Mouse (Mus musculus) layer of hippocampus, adult 9-10 months (tissue): ENCODE results near the gene Asb11.
A peak's percentile ranks its signal among the peaks of the same experiment; 100 is the strongest.

Experiments
- DNase-seq: peaks from one replicate; pipeline ENCODE4 v3.0.0; 2022; ENCODE audit warnings: low spot score

Gene Asb11

DNA sequence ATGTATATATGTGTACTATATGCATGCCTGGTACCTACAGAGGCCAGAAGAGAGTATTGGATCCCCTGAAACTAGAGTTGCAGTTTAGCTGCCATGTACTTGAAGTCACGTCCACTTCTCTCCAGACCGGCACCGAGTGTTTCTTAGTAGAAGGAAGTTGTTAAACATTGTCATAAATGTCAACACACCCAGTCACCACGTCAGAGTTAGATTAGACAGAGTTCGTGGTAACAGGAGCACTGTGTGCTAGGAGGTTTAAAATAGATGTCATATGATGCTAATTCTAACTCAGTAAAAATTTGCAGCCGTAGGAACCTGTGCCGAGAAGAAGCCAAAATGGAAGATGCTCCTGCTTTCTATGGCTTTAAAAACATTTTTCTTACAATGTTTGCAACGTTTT lies at the start of gene Asb11:
Asb11 (plus strand) TSS at position 286 of the 400 bp plus-strand sequence.
- no peak for DNase-seq

DNA sequence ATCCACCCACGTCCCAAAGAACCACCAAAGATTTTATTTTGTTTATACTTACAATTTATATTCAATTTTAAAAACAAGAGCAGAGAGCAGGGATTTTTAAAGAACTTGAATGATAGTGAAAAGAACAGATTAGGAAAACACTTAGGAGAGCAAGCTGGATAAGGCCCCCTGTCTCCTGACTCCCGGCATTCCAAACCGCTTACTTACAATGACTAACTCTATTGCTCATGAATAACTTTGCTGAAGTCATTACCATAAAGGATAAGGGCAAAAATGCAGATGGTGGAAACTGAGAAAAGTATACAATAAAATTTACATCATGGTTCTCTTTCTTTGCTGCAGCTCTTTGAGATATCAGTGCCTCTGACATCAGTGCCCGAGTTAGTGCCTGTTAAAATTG lies 42.7 kb upstream of the Asb11 start:
- DNase-seq = no peak

DNA sequence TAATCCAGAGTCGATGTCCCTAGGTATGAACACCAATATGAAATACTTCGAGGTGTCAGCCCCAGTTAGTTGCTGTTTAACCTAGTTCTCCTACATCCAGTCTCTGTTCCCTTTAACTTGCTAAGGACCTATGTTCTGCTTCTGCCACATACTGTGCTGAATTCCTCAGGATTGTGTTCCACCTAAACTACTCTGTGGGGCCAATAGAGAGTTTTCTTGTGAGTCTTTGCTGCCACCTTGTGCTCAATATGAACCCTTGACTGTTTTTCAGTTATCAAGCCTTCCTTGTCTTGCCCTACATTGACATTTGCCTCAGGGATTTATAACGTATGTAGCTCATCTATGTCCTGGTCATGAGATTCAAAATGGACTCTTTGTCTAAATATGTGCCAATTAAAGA lies 38.3 kb upstream of the Asb11 start:
- no peak for DNase-seq

DNA sequence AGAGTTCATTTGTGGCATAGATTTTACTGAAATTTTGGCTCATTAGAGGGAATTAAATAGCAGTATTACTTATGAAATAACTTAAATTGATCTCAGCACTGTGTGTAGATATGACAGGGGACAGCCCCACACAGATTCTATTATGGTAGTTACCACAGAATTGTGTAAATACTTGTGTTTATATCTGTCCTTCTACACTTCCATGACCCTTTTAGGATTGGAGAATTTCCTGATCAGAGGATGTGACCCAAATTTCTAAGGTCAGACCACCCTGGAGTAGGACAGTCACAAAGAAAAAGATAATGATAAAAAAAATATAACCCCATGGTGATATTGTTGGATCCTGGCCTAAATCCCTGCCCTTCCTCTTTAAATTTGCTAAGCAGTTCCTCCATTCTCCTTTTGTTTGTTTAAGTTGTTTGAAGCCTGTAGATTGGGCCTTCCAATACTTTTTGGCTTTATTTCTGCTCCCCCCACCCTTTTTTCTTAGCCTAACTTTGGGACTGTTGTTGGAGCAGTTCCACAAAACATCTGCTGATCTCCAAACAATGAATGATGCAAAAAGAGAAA lies 31.6 kb upstream of the Asb11 start:
- no peak for DNase-seq

DNA sequence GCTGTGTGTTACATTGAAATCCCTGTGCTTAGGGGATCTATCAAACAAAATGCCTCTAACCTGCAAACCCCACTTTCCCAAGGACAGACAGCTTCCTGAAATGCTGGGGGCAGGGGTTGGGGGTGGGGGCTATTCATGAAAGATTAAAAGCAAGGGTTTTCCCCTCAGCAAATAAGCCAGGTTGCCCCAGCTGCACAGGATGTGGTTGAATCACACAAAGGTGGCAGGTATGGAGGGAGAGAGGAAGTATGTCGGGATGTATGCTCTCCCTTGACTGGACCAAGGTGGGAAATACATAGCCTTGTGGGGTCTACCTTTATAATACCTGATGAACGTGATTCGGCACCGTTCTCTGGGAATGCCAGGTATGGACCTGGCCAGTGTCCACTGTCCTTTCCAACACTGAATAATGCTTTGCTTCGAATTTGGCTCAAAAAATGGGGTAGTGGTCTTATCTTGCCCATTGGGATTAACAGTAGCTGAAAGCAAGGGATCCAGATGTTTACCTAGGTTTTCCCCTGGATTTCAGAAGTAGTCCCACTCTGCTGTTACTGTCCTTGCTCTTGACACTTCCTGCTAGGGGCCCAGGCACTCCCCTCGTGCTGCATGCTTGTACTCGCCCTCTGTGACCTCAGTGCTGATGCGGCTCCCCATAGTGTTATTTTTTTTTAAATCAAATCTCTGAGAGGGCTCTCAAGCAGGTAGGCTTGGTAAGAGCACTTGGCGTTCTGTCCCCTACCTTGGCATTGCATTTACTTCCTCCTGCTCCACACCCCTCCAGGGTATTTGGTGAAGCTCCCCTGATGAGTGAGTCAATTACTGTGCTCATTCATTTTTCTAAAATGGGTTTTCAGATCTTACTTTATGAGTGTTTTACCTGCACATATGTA lies 30.4 kb upstream of the Asb11 start:
- no peak for DNase-seq

DNA sequence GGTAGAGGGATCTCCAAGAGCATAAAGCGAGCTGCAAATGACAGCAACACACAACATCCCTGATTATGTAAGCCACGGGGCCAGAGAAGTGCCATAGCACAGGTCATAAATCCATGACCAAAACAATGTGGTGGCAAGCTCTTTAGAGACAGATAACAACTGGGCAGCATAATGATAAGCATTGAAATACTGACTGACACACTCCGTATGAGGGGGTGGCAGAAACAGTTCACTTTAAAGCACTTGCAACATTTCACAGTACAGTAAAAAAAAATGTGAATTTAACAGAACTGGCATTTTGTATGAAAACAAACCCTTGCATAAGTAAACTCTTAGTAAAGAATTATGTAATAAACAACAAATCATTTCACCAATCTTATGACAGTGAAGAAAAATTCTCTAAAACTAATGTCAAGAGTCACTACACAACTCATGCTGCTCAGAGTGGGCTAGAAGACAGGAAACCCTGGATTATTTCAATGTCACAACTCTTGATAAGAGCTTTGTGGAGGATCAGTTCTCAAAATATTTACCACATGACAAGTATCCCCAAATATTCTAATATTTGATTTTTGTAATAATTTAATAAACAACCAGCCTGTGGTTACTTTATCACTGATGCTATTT lies 28.4 kb upstream of the Asb11 start:
- DNase-seq = no peak

DNA sequence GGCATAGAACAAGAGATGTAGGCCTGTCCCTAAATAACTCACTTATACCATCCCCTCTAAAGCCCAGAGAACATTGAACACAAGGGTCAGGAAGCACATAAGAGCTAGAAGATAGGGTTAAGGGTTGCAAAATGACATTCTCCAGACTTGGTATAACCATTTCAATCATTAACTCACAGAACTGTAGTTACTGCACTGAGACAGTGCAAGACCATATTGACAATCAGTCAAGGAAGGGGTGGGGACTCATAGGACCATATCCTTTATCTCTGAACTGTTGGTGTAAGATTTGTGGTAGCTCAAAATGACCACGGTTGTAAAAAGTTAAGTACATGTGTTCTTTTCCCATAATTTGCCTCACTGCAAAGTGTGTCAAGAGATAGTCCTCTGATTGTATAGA lies 26.2 kb upstream of the Asb11 start:
- DNase-seq = no peak

DNA sequence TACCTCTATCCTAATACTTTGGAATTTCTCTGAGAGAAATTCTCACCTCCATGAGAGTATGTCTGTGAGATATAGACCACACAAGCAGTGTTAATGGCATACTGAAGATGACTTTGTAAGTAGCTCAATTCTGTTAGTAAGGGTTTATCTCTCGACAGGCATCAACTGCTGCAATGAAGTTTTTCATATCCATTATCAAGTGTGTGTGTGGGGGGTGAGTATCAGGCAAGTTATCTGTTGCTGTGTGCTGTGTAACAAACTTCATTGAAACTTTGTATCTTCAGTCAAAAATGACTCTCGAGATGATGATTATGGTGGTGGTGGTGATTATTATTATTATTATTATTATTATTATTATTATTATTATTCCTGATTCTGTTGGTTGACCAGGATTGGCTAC lies 20.0 kb upstream of the Asb11 start:
- DNase-seq = no peak

DNA sequence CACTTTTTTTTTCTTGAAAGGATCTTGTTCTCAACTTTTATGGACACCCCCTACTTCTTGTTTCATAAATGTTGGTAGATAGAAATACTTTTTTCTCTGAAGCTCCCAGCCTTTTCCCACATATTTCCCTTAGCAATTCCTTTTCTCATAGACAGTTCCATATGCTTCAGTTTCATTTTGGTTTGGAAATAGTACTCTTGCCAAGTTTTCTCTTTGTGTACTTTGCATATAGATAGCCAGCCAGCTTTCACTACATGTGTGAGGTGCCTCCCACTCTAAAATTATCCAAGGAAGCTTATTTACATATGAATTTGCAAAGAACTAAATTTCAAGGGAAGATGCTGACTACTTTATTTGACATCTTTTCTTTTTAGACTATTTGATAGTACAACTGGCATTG lies 18.8 kb upstream of the Asb11 start:
- DNase-seq = no peak

DNA sequence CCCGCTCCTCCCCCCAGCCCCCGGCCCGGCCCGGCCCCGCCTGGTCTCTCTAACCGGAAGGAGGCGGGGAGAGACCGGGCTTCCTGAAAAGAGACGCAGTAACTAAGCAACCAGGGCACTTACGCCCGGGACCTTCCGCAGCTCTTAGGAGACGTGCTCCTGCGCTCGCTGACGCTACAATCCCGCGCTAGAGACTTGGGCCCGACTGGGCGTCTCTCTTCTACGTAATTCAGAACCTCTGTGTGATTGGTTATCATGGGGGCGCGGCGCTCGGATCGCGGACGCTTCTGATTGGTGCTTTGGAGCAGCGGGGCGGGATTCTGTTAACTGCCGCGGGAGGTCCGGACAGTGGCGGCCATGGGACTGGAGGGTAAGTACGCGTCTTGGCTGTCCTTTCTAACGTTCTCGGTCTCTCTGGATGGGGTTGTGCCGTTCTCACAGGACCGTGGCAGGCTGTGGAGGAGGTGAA lies 17.3 kb upstream of the Asb11 start, which contains the start of gene Piga:
Piga (plus strand) TSS at position 317 of the 469 bp plus-strand sequence.
- DNase-seq = peak; percentile 76

DNA sequence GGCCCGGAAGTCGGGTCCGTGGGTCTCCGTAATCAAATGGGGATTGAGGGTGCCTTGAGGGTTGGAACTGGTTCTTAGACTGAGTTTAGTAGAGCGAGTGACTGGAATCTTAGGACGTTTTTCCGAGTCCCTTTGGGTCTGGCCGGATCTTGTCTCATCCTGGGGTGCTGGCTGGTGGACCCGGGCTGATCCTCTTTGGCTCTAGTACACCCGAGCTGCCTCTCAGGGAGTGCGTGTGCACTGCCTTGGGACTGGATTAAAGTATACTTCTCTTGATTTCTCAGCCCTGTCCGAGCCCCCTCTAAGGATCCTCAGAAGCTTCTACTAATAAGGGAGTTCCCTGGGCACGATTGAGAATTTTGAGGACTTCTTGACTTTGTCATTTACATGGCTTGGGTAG lies 16.8 kb upstream of the Asb11 start:
- no peak for DNase-seq

DNA sequence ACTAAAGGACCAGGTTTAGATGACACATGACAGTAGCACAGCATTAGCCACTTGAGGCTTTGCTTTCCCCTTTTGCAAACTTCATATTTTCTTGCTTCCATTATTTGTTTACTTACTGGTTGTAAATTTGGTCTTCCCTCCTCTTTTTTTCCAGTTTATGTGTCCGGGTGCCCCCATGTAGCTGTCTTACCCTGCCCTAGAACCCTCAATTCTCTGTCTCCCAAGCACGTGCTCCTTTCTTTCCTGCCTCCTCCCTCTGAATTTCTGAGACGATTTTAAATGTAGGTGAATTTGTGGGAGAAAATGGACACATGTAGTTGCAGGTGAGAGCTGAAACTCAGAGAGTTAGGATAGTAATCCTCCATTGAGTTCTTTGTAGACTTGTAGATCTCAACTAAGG lies 16.3 kb upstream of the Asb11 start:
- no peak for DNase-seq

DNA sequence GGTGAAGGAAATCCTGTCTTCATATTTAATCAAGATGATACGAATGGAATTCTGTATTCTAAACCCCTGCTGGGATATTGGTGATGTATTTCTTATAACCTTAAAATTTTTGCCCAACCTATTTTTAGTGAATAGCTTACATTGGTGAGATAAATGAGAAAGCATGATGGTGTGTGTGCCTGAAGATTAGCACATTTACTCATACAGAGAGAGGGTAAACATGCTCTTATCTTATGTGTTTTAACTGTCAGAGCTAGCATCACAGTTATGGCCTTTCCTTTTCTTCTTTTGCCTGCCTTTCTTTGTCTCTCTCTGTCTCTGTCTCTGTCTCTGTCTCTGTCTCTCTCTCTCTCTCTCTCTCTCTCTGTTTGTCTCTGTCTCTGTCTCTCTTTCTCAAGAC lies 12.0 kb upstream of the Asb11 start:
- no peak for DNase-seq

DNA sequence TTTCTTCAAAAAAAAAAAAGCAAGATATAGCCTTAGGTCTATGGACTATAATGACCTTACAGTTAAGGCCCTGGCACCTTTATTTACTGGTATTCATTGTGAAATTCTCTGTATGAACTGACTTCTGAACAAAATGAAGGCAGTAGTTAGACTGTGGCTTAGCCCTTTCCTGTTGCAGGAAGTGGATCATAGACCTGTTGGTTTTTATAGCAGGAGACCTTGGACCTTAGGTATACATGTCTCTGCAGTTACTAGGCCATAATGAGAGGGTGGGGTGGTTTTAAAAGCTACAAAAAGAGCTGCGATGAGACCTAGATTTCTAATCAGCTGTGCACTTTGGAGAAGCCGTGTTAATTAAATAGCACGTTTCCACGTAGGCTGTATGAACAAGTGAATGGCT lies 9.5 kb upstream of the Asb11 start:
- DNase-seq = no peak

DNA sequence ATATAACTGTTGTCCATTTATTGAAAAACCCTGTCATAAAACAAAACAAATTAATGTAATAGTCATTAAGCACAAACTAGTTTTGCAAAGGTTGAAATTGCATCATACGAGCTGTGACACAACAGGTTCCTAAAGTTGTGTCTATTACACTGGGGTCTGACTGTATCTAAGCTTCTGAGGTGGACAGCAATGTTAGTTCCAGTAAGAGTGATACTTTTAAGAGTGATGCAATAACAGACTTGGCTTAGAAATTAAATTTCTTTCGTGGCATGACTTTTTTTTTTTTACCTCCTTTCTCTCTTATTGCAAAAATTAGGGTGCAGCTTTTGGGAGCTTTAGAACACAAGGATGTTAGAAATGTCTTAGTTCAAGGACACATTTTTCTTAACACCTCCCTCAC lies 8.6 kb upstream of the Asb11 start:
- no peak for DNase-seq

DNA sequence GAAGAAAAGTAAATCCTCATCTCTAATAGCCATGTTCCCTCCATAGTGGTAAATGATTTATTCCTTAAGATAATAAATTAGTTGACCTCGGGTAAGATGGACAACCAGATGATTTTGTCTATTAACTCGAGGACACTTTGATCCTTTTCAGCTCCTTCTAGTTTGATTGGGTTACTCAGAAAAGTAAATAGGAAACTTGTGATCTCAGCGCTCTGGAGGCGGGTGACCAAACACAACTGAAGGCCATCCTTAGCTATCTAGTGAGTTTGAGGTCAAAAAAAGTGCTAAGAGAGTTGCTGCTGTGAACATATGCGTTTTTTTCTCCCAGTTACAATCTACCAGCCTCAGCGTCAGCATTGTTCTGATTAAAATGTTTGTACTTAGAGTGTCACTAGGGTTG lies 6.2 kb upstream of the Asb11 start:
- DNase-seq = no peak

DNA sequence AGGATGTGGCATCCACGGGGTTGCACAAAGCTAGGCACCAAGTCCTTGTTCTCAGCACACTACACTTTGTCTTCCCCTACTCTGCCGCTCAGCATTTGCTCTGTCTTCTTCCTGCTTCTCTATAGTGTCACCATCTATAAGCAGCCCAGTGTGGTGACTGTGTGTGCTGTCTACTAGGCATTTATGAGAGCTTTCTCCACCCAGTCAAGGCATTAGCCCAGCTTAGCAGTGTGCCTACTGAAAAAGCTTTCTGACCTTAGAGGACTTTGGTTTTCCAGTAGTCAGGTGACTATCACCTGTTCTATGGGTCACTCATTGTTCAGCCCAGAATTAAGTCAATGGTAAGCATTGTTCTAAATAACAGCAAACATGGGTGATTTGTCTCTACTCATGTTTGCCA lies 5.7 kb upstream of the Asb11 start:
- no peak for DNase-seq

DNA sequence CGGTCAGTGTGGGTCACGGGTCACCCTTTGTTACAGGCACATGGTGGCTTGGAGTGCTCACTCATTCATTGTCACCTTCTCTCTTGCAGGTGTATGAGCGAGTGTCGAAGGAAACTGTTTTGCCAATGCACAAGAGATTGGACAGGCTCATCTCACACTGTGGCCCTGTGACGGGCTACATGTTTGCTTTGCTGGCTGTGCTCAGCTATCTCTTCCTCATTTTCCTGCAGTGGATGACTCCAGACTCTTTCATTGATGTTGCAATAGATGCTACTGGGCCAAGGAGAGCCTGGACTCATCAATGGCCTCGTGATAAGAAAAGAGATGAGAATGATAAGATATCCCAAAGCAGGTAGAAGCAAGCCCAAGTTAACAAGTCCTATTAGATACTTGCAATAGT lies 5.3 kb upstream of the Asb11 start:
- no peak for DNase-seq

DNA sequence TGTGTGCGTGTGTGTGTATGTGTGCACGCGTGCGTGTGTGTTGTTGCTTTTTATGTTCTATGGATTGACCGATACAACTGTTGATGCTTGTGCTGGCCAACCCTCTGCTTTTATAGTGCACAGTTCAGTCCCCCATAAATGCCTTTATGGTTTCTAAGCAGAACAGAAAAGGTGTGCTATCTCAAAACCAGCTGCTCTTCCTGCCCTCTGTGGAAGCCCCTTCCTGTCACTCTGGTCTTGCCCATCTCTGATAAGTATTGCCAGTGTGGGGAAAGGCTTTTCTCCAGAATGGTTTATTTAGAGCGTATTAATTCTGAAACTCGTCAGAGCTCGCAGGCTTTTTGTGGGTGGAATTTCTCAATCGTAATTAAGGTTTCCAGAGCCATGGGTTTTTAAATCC lies 4.1 kb upstream of the Asb11 start:
- no peak for DNase-seq

DNA sequence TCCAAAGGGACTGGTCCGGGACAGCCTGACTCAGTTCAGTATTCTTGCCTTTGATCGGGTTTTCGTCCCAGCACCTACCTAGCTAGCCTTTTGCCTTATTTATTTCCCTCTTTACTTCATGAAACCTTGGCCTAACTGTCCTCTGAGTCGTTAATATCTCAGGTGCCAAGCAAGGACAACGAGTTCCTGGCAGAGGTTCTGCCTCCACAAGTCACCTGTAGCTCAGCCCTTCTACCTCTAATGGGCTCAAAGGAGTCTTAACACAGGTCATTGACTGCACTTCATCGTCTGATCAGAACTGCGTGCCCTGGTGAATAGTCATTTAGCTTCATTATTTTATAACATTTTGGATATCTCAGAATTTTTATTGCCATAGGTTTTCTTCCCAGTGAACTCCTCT lies 2.7 kb downstream of the Asb11 start:
- no peak for DNase-seq

DNA sequence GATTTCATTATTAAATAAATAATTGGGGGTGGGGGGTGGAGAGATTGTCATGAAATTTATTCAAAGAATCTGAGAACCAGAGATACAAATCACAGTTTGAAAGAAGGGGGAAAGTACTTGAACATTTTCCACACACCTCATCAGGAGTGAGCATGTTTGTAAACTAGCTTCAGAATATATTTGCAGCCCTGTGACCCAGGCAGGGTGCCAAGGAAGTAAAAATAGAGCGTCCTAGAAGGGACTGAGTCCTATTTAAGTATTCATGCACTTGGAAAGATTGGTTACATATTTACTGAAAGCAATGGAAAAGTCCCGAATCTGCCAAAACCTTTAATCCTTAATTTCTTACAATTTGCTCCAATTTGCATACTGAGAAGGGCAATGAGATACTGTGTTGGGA lies 3.3 kb downstream of the Asb11 start:
- no peak for DNase-seq

DNA sequence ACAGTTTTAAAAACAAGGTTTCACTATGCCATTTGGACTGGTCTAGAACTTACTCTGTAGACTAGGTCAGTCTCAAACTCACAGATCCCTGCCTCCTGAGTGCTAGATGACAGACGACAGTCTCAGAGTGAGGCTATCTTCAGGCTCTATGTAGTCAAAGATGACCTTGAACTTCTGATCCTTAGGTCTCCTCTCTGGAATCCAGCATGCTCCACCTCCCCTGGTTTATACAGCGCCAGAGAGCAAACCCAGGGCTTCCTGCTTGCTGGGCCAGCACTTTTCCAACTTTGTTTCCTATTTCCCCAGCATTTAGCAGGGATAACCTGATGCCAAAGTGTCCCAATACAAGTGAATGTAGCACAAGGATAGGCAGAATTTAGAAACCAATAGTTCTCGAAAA lies 3.9 kb downstream of the Asb11 start:
- no peak for DNase-seq

DNA sequence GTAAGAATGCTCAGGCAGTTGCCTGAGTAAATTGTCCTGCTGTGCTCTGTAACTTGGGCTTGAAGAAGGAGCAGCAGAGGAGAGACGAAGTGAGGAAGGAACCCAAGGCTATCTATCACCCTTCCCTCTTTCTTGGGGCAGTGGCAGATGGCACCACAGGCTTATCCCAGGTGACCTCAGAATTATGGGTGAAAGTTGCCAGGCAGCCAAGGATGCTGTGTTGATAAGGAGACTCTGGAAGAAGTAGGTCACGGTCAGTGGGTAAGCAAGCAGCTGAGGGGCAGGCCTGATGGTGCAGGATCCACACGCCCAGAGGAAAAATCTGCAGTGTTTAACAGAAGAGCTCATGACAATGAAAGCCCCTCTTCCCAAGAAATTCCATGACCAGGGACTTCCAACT lies 4.5 kb downstream of the Asb11 start:
- no peak for DNase-seq
